Mouse (Mus musculus) erythroblast, adult 5-6 weeks (primary cell): ENCODE data around the gene Fignl2. TPM values are rescaled to one million over a fixed set of nuclear protein-coding genes. Genes with fewer than 3 reads are reported as not detected.

Source experiments
- ATAC-seq: replicated peaks from 2 replicates; pipeline ENCODE4 v1.8.0; 2016; ENCODE audit warnings: moderate number of reproducible peaks, mild to moderate bottlenecking, moderate TSS enrichment, inconsistent platforms; ENCODE audit not compliant: poor library complexity, low FRiP score, severe bottlenecking
- total RNA-seq, 2 experiments: library from RNA; stranded (forward) in 1 of 2; stranded (reverse) in 1 of 2; fragments of 150-400 nt in 1 of 2; fragments of 200-764, 138-1000 nt in 1 of 2; gene quantifications; 2 replicates each; pipeline versions ENCODE4 v1.2.3 to v1.2.4; 2015 to 2017; ENCODE audit warnings: low replicate concordance in 2 of 2

Fignl2 gene
- total RNA-seq, 2 experiments from 2014 or later: not detected

- ATAC-seq: no peak
Observed at GRCm38 (mm10) chr15:101094979-101095378, 16.6 kb upstream of the Fignl2 start.

- ATAC-seq: no peak
Observed at GRCm38 (mm10) chr15:101093988-101094387, 15.6 kb upstream of the Fignl2 start.

GRCm38 (mm10) chr15:101092829-101093648 lies 14.7 kb upstream of the Fignl2 start:
- no peak for ATAC-seq

- ATAC-seq: no peak
Observed at GRCm38 (mm10) chr15:101092121-101092828, 13.9 kb upstream of the Fignl2 start.

GRCm38 (mm10) chr15:101091551-101091950 lies 13.2 kb upstream of the Fignl2 start:
- ATAC-seq: no peak

GRCm38 (mm10) chr15:101088291-101088690 lies 9.9 kb upstream of the Fignl2 start:
- no peak for ATAC-seq

- no peak for ATAC-seq
Observed at GRCm38 (mm10) chr15:101086956-101087355, 8.6 kb upstream of the Fignl2 start.

GRCm38 (mm10) chr15:101086451-101086850 lies 8.1 kb upstream of the Fignl2 start:
- ATAC-seq: no peak

GRCm38 (mm10) chr15:101084499-101084898 lies 6.1 kb upstream of the Fignl2 start:
- no peak for ATAC-seq

- no peak for ATAC-seq
Observed at GRCm38 (mm10) chr15:101082236-101082635, 3.9 kb upstream of the Fignl2 start.

GRCm38 (mm10) chr15:101081035-101081548 lies 2.7 kb upstream of the Fignl2 start:
- ATAC-seq: no peak

GRCm38 (mm10) chr15:101080031-101080520 lies 1.7 kb upstream of the Fignl2 start:
- no peak for ATAC-seq

- ATAC-seq: no peak
Observed at GRCm38 (mm10) chr15:101078731-101079156, 377 bp upstream of the Fignl2 start.

- ATAC-seq: no peak
Observed at GRCm38 (mm10) chr15:101077001-101077812, 1.2 kb downstream of the Fignl2 start.

GRCm38 (mm10) chr15:101076071-101077000 lies 2.0 kb downstream of the Fignl2 start:
- ATAC-seq: no peak

- no peak for ATAC-seq
Observed at GRCm38 (mm10) chr15:101075656-101076055, 2.7 kb downstream of the Fignl2 start.

GRCm38 (mm10) chr15:101075150-101075549 lies 3.2 kb downstream of the Fignl2 start:
- no peak for ATAC-seq

GRCm38 (mm10) chr15:101074067-101074466 lies 4.3 kb downstream of the Fignl2 start:
- ATAC-seq: no peak

GRCm38 (mm10) chr15:101072736-101073135 lies 5.6 kb downstream of the Fignl2 start:
- no peak for ATAC-seq
